Mouse (Mus musculus): ENCODE results near the gene Trappc2l. TPM values are rescaled to one million over a fixed set of nuclear protein-coding genes. Genes with fewer than 3 reads are reported as not detected.
A peak's percentile ranks its signal among the peaks of the same experiment; 100 is the strongest.

The Trappc2l gene
- total and polyA plus RNA-seq, 2 experiments from 2014 or later = 15.3 to 137 TPM

GRCm38 (mm10) chr8:122616181-122616905 lies 4.9 kb downstream of the Trappc2l start:
- TF ChIP-seq CTCF (IDR thresholded peaks at IDR 0.05; ENCODE audit: low read depth) = no peak
- Histone ChIP-seq H3K9ac (no peak overlapping the region), H3K4me1 (ENCODE audit: insufficient read depth) (peaks cover 9% of the 10 kb centered on the region), H3K4me2 (ENCODE audit: low read depth) (no peak overlapping the region), H3K4me3 (ENCODE audit: low read depth, low read length) (no peak overlapping the region), H3K27me3 (ENCODE audit: insufficient read depth, low read length) (no peaks in the 10 kb centered on the region), H3K9me3 (ENCODE audit: low read length) (no peaks in the 10 kb centered on the region), H3K36me3 (ENCODE audit: insufficient read depth) (peaks cover 12% of the 10 kb centered on the region; the same call in 1 of the 2 replicates), H3K27ac (ENCODE audit: low read depth, low read length) (no peak overlapping the region)
- 70% methylated on average over 9 of the region's 9 CpGs for WGBS
- no peak for DNase-seq
- no peak for ATAC-seq

GRCm38 (mm10) chr8:122617947-122618546 lies 6.6 kb downstream of the Trappc2l start:
- TF ChIP-seq CTCF (IDR thresholded peaks at IDR 0.05; ENCODE audit: low read depth) = peak; percentile 74
- 31% methylated on average over 5 of the region's 7 CpGs for WGBS
- H3K4me1 ChIP-seq (ENCODE audit: insufficient read depth) = no peaks in the 10 kb centered on the region
- no peak overlapping the region for H3K27ac ChIP-seq (ENCODE audit: low read depth, low read length)
- DNase-seq (peak; percentile 85), ATAC-seq (peak; percentile 47)
- H3K27me3 ChIP-seq (ENCODE audit: insufficient read depth, low read length) = no peaks in the 10 kb centered on the region
- H3K4me2 ChIP-seq (ENCODE audit: low read depth) = no peak overlapping the region
- H3K9ac ChIP-seq = no peak overlapping the region
- H3K36me3 ChIP-seq (ENCODE audit: insufficient read depth) = peaks cover 12% of the 10 kb centered on the region; the same call in 1 of the 2 replicates
- no peak overlapping the region for H3K4me3 ChIP-seq (ENCODE audit: low read depth, low read length)
- H3K9me3 ChIP-seq (ENCODE audit: low read length) = no peaks in the 10 kb centered on the region

GRCm38 (mm10) chr8:122618660-122619378 lies 7.4 kb downstream of the Trappc2l start:
- Histone ChIP-seq H3K4me3 (ENCODE audit: low read depth, low read length) (no peak overlapping the region), H3K9ac (no peak overlapping the region), H3K4me1 (ENCODE audit: insufficient read depth) (no peaks in the 10 kb centered on the region), H3K27ac (ENCODE audit: low read depth, low read length) (no peak overlapping the region), H3K4me2 (ENCODE audit: low read depth) (no peak overlapping the region), H3K27me3 (ENCODE audit: insufficient read depth, low read length) (no peaks in the 10 kb centered on the region), H3K9me3 (ENCODE audit: low read length) (no peaks in the 10 kb centered on the region), H3K36me3 (ENCODE audit: insufficient read depth) (peaks cover 12% of the 10 kb centered on the region; the same call in 1 of the 2 replicates)
- no peak for ATAC-seq
- WGBS = 65% methylated on average over 6 of the region's 6 CpGs
- no peak for DNase-seq
- no peak for TF ChIP-seq CTCF (IDR thresholded peaks at IDR 0.05; ENCODE audit: low read depth)

DNA sequence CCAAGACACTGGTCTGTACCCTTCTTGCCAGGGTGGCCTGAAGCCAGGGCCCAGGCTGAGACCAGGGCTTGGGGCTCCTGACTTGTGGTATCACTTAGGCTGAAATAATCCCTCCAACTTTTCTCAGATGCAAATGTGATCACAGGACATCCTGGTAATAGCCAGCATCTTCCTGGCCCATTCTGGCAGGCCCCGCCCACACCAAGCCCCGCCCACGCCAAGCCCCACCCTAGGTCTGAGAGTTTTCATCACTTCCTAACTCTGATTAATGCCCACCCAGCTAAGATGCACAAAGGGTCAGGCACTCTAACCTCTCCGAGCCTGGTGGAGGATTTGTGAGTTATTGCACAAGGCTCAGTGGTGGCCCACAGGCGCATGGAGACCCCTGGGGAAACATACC lies 9.0 kb downstream of the Trappc2l start:
- H3K27ac ChIP-seq (ENCODE audit: low read depth, low read length) = no peak overlapping the region
- H3K4me3 ChIP-seq (ENCODE audit: low read depth, low read length) = no peak overlapping the region
- H3K36me3 ChIP-seq (ENCODE audit: insufficient read depth) = 0 out of 2 replicates have a peak, but pooled peaks cover under 1% of the 10 kb centered on the region
- ATAC-seq = no peak
- no peaks in the 10 kb centered on the region for H3K27me3 ChIP-seq (ENCODE audit: insufficient read depth, low read length)
- TF ChIP-seq CTCF (IDR thresholded peaks at IDR 0.05; ENCODE audit: low read depth) = no peak
- no peak overlapping the region for H3K4me2 ChIP-seq (ENCODE audit: low read depth)
- H3K4me1 ChIP-seq (ENCODE audit: insufficient read depth) = no peaks in the 10 kb centered on the region
- DNase-seq = no peak
- WGBS = 39% methylated on average over 5 of the region's 5 CpGs
- no peaks in the 10 kb centered on the region for H3K9me3 ChIP-seq (ENCODE audit: low read length)
- H3K9ac ChIP-seq = no peak overlapping the region

- Histone ChIP-seq H3K9ac (no peak within 1 kb of the TSS), H3K4me3 (ENCODE audit: low read depth, low read length) (no peak within 1 kb of the TSS), H3K4me1 (ENCODE audit: insufficient read depth) (no peaks in the 10 kb centered on the region), H3K27me3 (ENCODE audit: insufficient read depth, low read length) (no peaks in the 10 kb centered on the region), H3K27ac (ENCODE audit: low read depth, low read length) (no peak within 1 kb of the TSS), H3K9me3 (ENCODE audit: low read length) (no peaks in the 10 kb centered on the region), H3K4me2 (ENCODE audit: low read depth) (no peak within 1 kb of the TSS), H3K36me3 (ENCODE audit: insufficient read depth) (no peaks in the 10 kb centered on the region)
- 67% methylated on average over 6 of the region's 6 CpGs for WGBS
- ATAC-seq (no peak), DNase-seq (no peak)
- no peak for TF ChIP-seq CTCF (IDR thresholded peaks at IDR 0.05; ENCODE audit: low read depth)
Measured at GRCm38 (mm10) chr8:122622727-122623126, 11.3 kb downstream of the Trappc2l start, which contains the start of gene Pabpn1l. Gene Pabpn1l (minus strand): TSS chr8:122622739.

GRCm38 (mm10) chr8:122623844-122624642 lies 12.6 kb downstream of the Trappc2l start:
- H3K9ac ChIP-seq = no peak overlapping the region
- H3K4me3 ChIP-seq (ENCODE audit: low read depth, low read length) = no peak overlapping the region
- 90% methylated on average over 17 of the region's 17 CpGs for WGBS
- H3K36me3 ChIP-seq (ENCODE audit: insufficient read depth) = no peaks in the 10 kb centered on the region; the same call in 1 of the 2 replicates
- no peak for DNase-seq
- no peaks in the 10 kb centered on the region for H3K27me3 ChIP-seq (ENCODE audit: insufficient read depth, low read length)
- no peaks in the 10 kb centered on the region for H3K9me3 ChIP-seq (ENCODE audit: low read length)
- no peak overlapping the region for H3K4me2 ChIP-seq (ENCODE audit: low read depth)
- TF ChIP-seq CTCF (IDR thresholded peaks at IDR 0.05; ENCODE audit: low read depth) = no peak
- no peaks in the 10 kb centered on the region for H3K4me1 ChIP-seq (ENCODE audit: insufficient read depth)
- H3K27ac ChIP-seq (ENCODE audit: low read depth, low read length) = no peak overlapping the region
- no peak for ATAC-seq
